Mouse (Mus musculus): ENCODE measurements at regions not wholly inside any gene's neighbourhood (a gene's known extent, or its start where the extent isn't known, plus 50 kb on each side); places are given as distances from the start of the nearest gene placed in this dataset.

DNA sequence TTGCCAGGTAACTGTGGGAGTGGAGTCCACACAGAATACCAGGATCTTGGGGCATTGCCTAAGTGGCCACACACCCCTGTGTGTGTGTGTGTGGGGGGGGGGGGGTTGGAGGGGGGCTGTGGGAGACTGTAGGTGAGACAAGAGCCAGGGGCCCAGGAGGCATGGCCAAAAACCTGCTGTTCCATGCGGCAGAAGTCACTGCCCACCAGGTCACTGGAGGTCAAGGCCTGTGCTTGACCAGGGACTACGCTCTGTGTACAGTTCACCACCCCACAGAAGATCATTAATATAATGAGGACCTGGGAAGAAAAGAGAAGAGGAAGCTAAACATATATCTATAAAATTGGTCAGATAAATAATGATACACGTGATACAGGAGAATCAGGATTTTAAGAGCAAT lies 889.5 kb downstream of the Ankrd7 start:
- peak in 1 of 2 experiments; percentile 21 for DNase-seq

DNA sequence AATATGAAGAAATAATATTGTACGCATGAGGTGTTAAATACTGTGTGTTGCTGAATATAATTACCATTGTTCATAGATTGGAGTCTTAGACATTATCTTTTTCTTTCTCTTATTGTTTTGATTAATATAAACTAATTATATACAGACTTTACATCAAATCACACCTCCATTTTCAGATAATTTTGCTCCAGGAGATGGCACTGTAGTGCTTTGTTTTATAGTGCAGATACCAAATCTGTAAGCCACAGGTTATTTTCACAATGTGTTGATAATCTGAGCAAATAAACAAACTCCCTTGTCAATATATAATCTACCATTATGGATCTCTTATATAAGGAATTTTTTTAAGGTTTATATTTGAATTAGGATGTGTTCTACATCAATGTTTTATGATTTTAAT lies 899.3 kb downstream of the Ankrd7 start:
- DNase-seq: no peak

All from kidney, postnatal 25 days (tissue).